Mouse (Mus musculus) embryonic facial prominence, embryonic 10.5 days (tissue): Measurements from ENCODE around the gene Prr12. TPM values are rescaled to one million over a fixed set of nuclear protein-coding genes. Genes with fewer than 3 reads are reported as not detected.

Source experiments
- DNase-seq: peaks from one replicate; pipeline ENCODE4 v3.0.0-alpha.2; 2017; ENCODE audit warnings: low spot score
- H3K27ac ChIP-seq: fragments of 300-500 bp; sonication (generic); replicated peaks from 2 replicates; pipeline ENCODE4 v1.5.1; 2016; ENCODE audit warnings: mild to moderate bottlenecking
- H3K27me3 ChIP-seq: fragments of 300-500 bp; sonication (generic); replicated peaks from 2 replicates; pipeline ENCODE4 v1.6.1; 2016; ENCODE audit warnings: low read depth, mild to moderate bottlenecking; ENCODE audit not compliant: poor library complexity, severe bottlenecking
- H3K36me3 ChIP-seq: fragments of 300-500 bp; sonication (generic); replicated peaks from 2 replicates; pipeline ENCODE4 v1.6.1; 2016; ENCODE audit warnings: mild to moderate bottlenecking, moderate library complexity
- H3K4me1 ChIP-seq: fragments of 300-500 bp; sonication (generic); 2 replicates; pipeline ENCODE4 v1.6.1; 2016
- H3K4me3 ChIP-seq: fragments of 300-500 bp; sonication (generic); 2 replicates; pipeline ENCODE4 v1.5.1; 2016; ENCODE audit warnings: mild to moderate bottlenecking, moderate library complexity
- H3K9me3 ChIP-seq: fragments of 300-500 bp; sonication (generic); 2 replicates; pipeline ENCODE4 v1.6.1; 2016; ENCODE audit warnings: mild to moderate bottlenecking
- WGBS: fragments of 180-500 bp; shearing (Covaris S2); methylation state at CpG from one replicate; pipeline ENCODE4 v1.1.7; 2016; 5-methylcytosine and 5-hydroxymethylcytosine counted together
- microRNA-seq: library from miRNA; unstranded; fragments of <30 nt; microRNA quantifications from one replicate; pipeline ENCODE4, GENCODE M21; 2017
- polyA plus RNA-seq: library from polyadenylated mRNA; unstranded; fragments of >200 nt; fragmentation: Nextera tagmentation; extraction: Ambion mirVana; gene quantifications from 2 replicates; pipeline ENCODE4 v1.2.1, GENCODE M21; 2016

The Prr12 gene
- polyA plus RNA-seq, 1 experiment from 2014 or later: 14.9 TPM

DNA sequence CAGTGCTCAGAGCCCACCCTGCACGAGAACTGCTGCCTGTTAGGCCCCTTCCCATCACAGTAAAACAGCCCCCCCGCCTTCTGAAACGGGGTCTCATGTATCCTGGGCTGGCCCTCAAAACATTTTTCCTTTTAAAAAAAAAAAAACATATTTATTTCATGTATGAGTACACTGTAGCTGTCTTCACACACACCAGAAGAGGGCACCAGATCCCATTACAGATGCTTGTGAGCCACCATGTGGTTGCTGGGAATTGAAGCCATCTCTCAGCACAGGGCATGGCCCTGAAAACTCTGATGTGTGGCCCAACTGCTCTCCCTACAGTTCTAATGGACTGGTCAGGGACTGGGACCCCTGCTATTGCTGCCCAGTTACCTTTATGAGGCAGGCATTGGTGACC, 74.4 kb downstream of the Prr12 start:
- Histone ChIP-seq H3K36me3 (peaks cover 82% of the 10 kb centered on the region), H3K4me3 (no peak overlapping the region), H3K4me1 (peaks cover 24% of the 10 kb centered on the region), H3K27me3 (no peaks in the 10 kb centered on the region), H3K9me3 (no peaks in the 10 kb centered on the region), H3K27ac (no peak overlapping the region)
- no peak for DNase-seq
- WGBS: 93% methylated on average over 3 of the region's 3 CpGs

Small RNA genes lying within 50 kb of the gene (microRNA-seq; reads per million reads assigned to microRNA genes)
- gene Mir7054: 1.5 reads per million

Other genes with a start within 250 kb of the Prr12 start
- 169 and 173 TPM in 2 replicates for gene Nup62, start 236.8 kb downstream of the Prr12 start, polyA plus RNA-seq
- 1.0 and 1.5 TPM in 2 replicates for gene Il4i1, start 236.5 kb downstream of the Prr12 start, polyA plus RNA-seq
- gene Atf5, start 236.2 kb downstream of the Prr12 start, polyA plus RNA-seq: 3.2 and 3.6 TPM in 2 replicates
- 92.2 and 95.4 TPM in 2 replicates for gene Akt1s1, start 203.9 kb downstream of the Prr12 start, polyA plus RNA-seq
- 77.2 and 82.7 TPM in 2 replicates for gene Tbc1d17, start 203.8 kb downstream of the Prr12 start, polyA plus RNA-seq
- 34.4 and 36.3 TPM in 2 replicates for gene Pnkp, start 195.7 kb downstream of the Prr12 start, polyA plus RNA-seq
- 514 and 525 TPM in 2 replicates for gene Ptov1, start 183.1 kb downstream of the Prr12 start, polyA plus RNA-seq
- 135 and 146 TPM in 2 replicates for gene Med25, start 160.2 kb downstream of the Prr12 start, polyA plus RNA-seq
- 17.6 and 20.1 TPM in 2 replicates for gene Fuz, start 156.8 kb downstream of the Prr12 start, polyA plus RNA-seq
- gene Ap2a1, start 123.4 kb downstream of the Prr12 start, polyA plus RNA-seq: 75.1 and 77.1 TPM in 2 replicates
- 0.14 and 0.30 TPM in 2 replicates for gene Tsks, start 109.7 kb downstream of the Prr12 start, polyA plus RNA-seq
- gene Cpt1c, start 78.0 kb downstream of the Prr12 start, polyA plus RNA-seq: 18.5 and 18.8 TPM in 2 replicates
- 968 and 991 TPM in 2 replicates for gene Prmt1, start 66.3 kb downstream of the Prr12 start, polyA plus RNA-seq
- 70.3 and 77.5 TPM in 2 replicates for gene Irf3, start 55.2 kb downstream of the Prr12 start, polyA plus RNA-seq
- gene Bcl2l12, start 54.2 kb downstream of the Prr12 start, polyA plus RNA-seq: 87.0 and 90.7 TPM in 2 replicates
- 46.2 and 47.9 TPM in 2 replicates for gene Scaf1, start 36.5 kb downstream of the Prr12 start, polyA plus RNA-seq
- 18.8 and 20.3 TPM in 2 replicates for gene Rras, start 34.9 kb downstream of the Prr12 start, polyA plus RNA-seq
- 70.8 and 74.7 TPM in 2 replicates for gene Nosip, start 9.5 kb upstream of the Prr12 start, polyA plus RNA-seq
- 23.3 and 24.4 TPM in 2 replicates for gene Prrg2, start 9.8 kb upstream of the Prr12 start, polyA plus RNA-seq
- 144 and 156 TPM in 2 replicates for gene Rcn3, start 39.3 kb upstream of the Prr12 start, polyA plus RNA-seq
- gene Fcgrt, start 51.0 kb upstream of the Prr12 start, polyA plus RNA-seq: 6.0 and 7.0 TPM in 2 replicates
- gene Rps11, start 71.6 kb upstream of the Prr12 start, polyA plus RNA-seq: 1,885 and 1,917 TPM in 2 replicates
- gene Rpl13a, start 75.9 kb upstream of the Prr12 start, polyA plus RNA-seq: 1,273 and 1,282 TPM in 2 replicates
- 0.31 TPM in 1 of 2 replicates, not detected in the other for gene Gm45713, start 83.3 kb upstream of the Prr12 start, polyA plus RNA-seq
- gene Flt3l, start 83.6 kb upstream of the Prr12 start, polyA plus RNA-seq: 0.97 and 1.8 TPM in 2 replicates
- 99.6 and 103 TPM in 2 replicates for gene Pih1d1, start 101.4 kb upstream of the Prr12 start, polyA plus RNA-seq
- 65.3 and 71.7 TPM in 2 replicates for gene Aldh16a1, start 101.7 kb upstream of the Prr12 start, polyA plus RNA-seq
- gene Slc17a7, start 111.1 kb upstream of the Prr12 start, polyA plus RNA-seq: 0.74 and 1.2 TPM in 2 replicates
- gene Gfy, start 126.7 kb upstream of the Prr12 start, polyA plus RNA-seq: 0.10 and 0.29 TPM in 2 replicates
- gene Pth2, start 128.1 kb upstream of the Prr12 start, polyA plus RNA-seq: not detected in 2 replicates
- gene Ccdc155, start 152.0 kb upstream of the Prr12 start, polyA plus RNA-seq: 0.62 and 0.67 TPM in 2 replicates
- gene Dkkl1, start 159.3 kb upstream of the Prr12 start, polyA plus RNA-seq: 1.2 and 2.0 TPM in 2 replicates
- 394 and 421 TPM in 2 replicates for gene Tead2, start 162.9 kb upstream of the Prr12 start, polyA plus RNA-seq
- 0.50 and 0.88 TPM in 2 replicates for gene Cd37, start 186.2 kb upstream of the Prr12 start, polyA plus RNA-seq
- 0.28 and 0.32 TPM in 2 replicates for gene Slc6a16, start 188.2 kb upstream of the Prr12 start, polyA plus RNA-seq
- not detected in 2 replicates for gene Slc6a21, start 224.6 kb upstream of the Prr12 start, polyA plus RNA-seq